Mouse (Mus musculus): ENCODE results near the gene Hras.

Hras gene

DNA sequence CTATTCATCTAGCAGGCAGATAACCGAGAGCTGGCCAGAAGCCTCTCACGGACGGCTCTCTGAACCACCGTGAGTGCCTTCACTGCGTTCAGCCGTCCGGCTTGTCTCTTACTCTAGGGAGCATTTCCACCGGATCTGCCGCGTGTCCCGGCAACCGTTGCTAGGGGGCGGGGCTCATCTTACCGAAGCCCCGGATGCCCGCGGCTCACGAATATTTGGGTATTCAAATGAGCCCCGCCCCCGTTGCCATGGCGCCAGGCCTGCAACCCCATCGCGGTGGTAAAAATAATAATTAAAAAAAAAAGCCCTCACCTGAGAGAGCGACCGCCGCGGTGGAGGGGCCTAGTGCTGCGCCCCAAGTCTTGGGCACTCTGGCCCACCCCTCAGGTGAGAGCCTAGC lies 1.0 kb upstream of the Hras start:
- H3K4me3 ChIP-seq (replicated peaks; ENCODE audit: low read length): peak overlapping the region; percentile 96
- H3K36me3 ChIP-seq (ENCODE audit: insufficient read depth, low read length): peaks cover 37% of the 10 kb centered on the region
- no peak for TF ChIP-seq POU5F1 (IDR thresholded peaks at IDR 0.05; ENCODE audit: borderline replicate concordance, low read length)
- TF ChIP-seq CTCF (conservative IDR thresholded peaks at IDR 0.05; ENCODE audit: low read length): no peak
- TF ChIP-seq NANOG (IDR thresholded peaks at IDR 0.05; ENCODE audit: borderline replicate concordance, low read length): no peak
- peaks cover 45% of the 10 kb centered on the region for H3K4me1 ChIP-seq (replicated peaks; ENCODE audit: low read depth, low read length)
- no peaks in the 10 kb centered on the region for H3K9me3 ChIP-seq (ENCODE audit: low read length)
- no peaks in the 10 kb centered on the region for H3K27me3 ChIP-seq (ENCODE audit: insufficient read depth, low read length)

DNA sequence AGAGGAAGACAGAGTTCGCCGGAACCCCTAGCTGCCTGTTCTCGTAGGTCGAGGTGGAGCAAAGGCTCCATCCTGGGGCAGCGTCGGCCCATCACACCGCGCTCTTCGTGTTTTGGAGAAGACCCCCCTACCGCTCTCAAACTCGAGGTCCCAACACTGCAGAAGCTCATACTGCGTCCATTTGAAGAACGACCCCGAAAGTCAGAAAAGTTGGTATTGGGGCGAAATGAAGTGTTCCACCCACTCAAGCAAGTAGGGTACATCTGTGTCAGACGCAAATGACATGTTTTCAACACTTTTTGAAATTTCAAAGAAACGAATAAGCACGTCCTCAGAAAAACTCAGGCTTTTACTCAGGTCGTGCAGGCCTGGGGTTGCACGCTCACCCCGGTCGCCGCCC lies 604 bp upstream of the Hras start:
- peak overlapping the region; percentile 96 for H3K4me3 ChIP-seq (replicated peaks; ENCODE audit: low read length)
- H3K36me3 ChIP-seq (ENCODE audit: insufficient read depth, low read length): peaks cover 41% of the 10 kb centered on the region
- TF ChIP-seq POU5F1 (IDR thresholded peaks at IDR 0.05; ENCODE audit: borderline replicate concordance, low read length) (no peak), NANOG (IDR thresholded peaks at IDR 0.05; ENCODE audit: borderline replicate concordance, low read length) (no peak), CTCF (conservative IDR thresholded peaks at IDR 0.05; ENCODE audit: low read length) (no peak)
- H3K27me3 ChIP-seq (ENCODE audit: insufficient read depth, low read length): no peaks in the 10 kb centered on the region
- H3K9me3 ChIP-seq (ENCODE audit: low read length): no peaks in the 10 kb centered on the region
- H3K4me1 ChIP-seq (replicated peaks; ENCODE audit: low read depth, low read length): peaks cover 45% of the 10 kb centered on the region

DNA sequence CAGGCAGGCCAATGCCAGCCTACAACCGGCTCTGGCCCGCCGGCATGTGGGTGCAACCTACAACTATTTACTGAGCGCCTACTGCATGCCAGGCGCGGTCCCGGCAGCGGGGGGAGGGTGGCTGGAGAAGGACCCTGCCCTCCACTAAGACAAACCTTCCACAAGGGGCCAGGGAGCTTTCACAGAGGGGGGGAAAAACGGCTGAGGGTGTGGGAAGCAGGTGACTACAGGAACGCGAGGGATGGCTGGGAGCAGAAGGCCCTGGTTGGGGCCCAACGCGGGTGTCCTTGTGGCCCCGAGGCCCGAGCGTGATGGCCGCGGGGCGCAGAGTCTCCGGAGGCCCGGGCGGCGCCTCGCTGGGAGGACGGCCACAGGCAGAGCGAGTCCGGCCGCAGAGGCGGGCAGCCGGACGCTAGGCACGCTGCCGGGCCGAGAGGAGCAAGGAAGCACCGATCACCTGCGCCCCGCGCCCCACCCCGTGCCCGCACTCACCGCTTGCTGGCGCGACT lies 403 bp downstream of the Hras start:
- peaks cover 45% of the 10 kb centered on the region for H3K4me1 ChIP-seq (replicated peaks; ENCODE audit: low read depth, low read length)
- H3K9me3 ChIP-seq (ENCODE audit: low read length): no peaks in the 10 kb centered on the region
- H3K36me3 ChIP-seq (ENCODE audit: insufficient read depth, low read length): peaks cover 49% of the 10 kb centered on the region
- H3K4me3 ChIP-seq (replicated peaks; ENCODE audit: low read length): peak overlapping the region; percentile 96
- TF ChIP-seq POU5F1 (IDR thresholded peaks at IDR 0.05; ENCODE audit: borderline replicate concordance, low read length) (no peak), NANOG (IDR thresholded peaks at IDR 0.05; ENCODE audit: borderline replicate concordance, low read length) (no peak), CTCF (conservative IDR thresholded peaks at IDR 0.05; ENCODE audit: low read length) (no peak)
- H3K27me3 ChIP-seq (ENCODE audit: insufficient read depth, low read length): no peaks in the 10 kb centered on the region

DNA sequence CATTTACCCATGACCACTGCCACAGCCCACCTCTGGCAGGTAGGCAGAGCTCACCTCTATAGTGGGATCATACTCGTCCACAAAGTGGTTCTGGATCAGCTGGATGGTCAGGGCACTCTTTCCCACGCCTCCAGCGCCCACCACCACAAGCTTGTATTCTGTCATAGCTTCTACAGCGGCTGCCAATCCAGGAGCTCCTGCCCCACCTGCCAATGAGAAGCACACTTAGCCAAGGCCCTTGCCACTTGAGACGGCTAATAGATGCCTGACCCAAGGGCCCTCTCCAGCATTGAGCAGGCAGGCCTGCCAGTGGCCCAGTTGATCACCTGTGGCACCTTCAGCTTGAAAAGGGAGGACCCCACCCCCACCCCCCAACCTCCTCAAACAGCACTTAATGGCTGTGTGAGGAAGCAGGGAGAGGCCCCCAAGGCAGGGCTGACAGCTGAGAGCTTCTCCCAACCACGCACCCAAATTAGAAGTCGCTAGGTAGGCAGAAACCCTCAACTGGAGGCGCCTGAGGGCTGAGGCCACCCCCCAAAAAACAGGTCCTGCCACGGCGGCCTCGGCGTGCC lies 943 bp downstream of the Hras start:
- Histone ChIP-seq H3K27me3 (ENCODE audit: insufficient read depth, low read length) (no peaks in the 10 kb centered on the region), H3K4me3 (replicated peaks; ENCODE audit: low read length) (peak overlapping the region; percentile 96), H3K9me3 (ENCODE audit: low read length) (no peaks in the 10 kb centered on the region), H3K36me3 (ENCODE audit: insufficient read depth, low read length) (peaks cover 46% of the 10 kb centered on the region), H3K4me1 (replicated peaks; ENCODE audit: low read depth, low read length) (peaks cover 45% of the 10 kb centered on the region)
- no peak for TF ChIP-seq CTCF (conservative IDR thresholded peaks at IDR 0.05; ENCODE audit: low read length)
- no peak for TF ChIP-seq POU5F1 (IDR thresholded peaks at IDR 0.05; ENCODE audit: borderline replicate concordance, low read length)
- no peak for TF ChIP-seq NANOG (IDR thresholded peaks at IDR 0.05; ENCODE audit: borderline replicate concordance, low read length)

DNA sequence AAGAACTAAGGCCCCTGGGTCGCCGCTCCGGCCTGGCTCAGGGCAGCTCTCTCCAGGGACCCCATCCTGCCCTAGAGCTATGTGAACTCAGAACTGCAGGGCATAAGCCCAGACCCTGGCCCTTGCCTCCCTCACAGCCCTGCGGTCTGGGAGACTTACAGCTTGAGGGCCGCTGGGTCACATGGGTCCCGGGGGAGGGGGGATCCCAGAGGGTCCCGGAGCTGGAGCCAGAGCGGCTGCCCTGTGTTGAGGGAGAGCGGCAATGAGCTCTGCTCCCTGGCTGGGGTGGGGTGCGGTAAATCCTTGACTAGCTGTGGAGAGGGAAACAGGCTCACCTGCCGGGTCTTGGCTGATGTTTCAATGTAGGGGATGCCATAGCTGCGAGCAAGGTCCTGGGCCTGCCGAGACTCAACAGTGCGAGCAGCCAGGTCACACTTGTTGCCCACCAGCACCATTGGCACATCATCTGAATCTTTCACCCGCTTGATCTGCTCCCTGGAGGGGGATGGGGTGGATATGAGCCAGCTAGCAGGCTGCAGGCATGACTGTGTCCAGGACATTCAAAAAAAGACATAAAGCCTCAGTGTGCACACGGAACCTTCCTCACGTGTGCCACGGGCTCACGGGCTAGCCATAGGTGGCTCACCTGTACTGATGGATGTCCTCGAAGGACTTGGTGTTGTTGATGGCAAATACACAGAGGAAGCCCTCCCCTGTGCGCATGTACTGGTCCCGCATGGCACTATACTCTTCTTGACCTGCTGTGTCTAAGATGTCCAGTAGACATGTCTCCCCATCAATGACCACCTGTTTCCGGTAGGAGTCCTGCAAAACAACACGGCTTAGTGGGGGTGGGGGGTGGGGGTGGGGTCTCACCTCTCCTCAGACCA lies 1.8 kb downstream of the Hras start:
- TF ChIP-seq NANOG (IDR thresholded peaks at IDR 0.05; ENCODE audit: borderline replicate concordance, low read length) (no peak), CTCF (conservative IDR thresholded peaks at IDR 0.05; ENCODE audit: low read length) (no peak), POU5F1 (IDR thresholded peaks at IDR 0.05; ENCODE audit: borderline replicate concordance, low read length) (no peak)
- H3K27me3 ChIP-seq (ENCODE audit: insufficient read depth, low read length): no peaks in the 10 kb centered on the region
- peaks cover 45% of the 10 kb centered on the region for H3K4me1 ChIP-seq (replicated peaks; ENCODE audit: low read depth, low read length)
- H3K36me3 ChIP-seq (ENCODE audit: insufficient read depth, low read length): peaks cover 42% of the 10 kb centered on the region
- H3K9me3 ChIP-seq (ENCODE audit: low read length): no peaks in the 10 kb centered on the region
- H3K4me3 ChIP-seq (replicated peaks; ENCODE audit: low read length): peak overlapping the region; percentile 96

DNA sequence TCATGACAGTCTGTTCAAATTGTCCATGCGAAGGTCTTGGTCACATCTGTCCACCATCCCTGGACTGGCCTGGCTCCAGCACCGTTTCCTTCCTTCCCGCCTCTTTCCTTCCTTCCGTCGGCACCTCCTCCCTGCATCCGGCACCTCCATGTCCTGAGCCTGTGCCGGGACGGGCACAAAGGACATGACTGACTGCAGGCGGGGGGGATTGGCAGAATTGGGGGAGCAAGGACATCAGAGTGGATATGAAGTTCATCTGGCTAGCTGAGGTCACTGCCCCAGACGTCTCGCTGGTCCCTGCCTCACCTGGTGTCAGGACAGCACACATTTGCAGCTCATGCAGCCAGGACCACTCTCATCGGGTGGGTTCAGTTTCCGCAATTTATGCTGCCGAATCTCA lies 2.8 kb downstream of the Hras start:
- Histone ChIP-seq H3K27me3 (ENCODE audit: insufficient read depth, low read length) (no peaks in the 10 kb centered on the region), H3K36me3 (ENCODE audit: insufficient read depth, low read length) (peaks cover 42% of the 10 kb centered on the region), H3K4me3 (replicated peaks; ENCODE audit: low read length) (peak overlapping the region; percentile 96; the same call in 1 of the 2 replicates), H3K4me1 (replicated peaks; ENCODE audit: low read depth, low read length) (peaks cover 42% of the 10 kb centered on the region), H3K9me3 (ENCODE audit: low read length) (no peaks in the 10 kb centered on the region)
- TF ChIP-seq CTCF (conservative IDR thresholded peaks at IDR 0.05; ENCODE audit: low read length) (no peak), NANOG (IDR thresholded peaks at IDR 0.05; ENCODE audit: borderline replicate concordance, low read length) (no peak), POU5F1 (IDR thresholded peaks at IDR 0.05; ENCODE audit: borderline replicate concordance, low read length) (no peak)

DNA sequence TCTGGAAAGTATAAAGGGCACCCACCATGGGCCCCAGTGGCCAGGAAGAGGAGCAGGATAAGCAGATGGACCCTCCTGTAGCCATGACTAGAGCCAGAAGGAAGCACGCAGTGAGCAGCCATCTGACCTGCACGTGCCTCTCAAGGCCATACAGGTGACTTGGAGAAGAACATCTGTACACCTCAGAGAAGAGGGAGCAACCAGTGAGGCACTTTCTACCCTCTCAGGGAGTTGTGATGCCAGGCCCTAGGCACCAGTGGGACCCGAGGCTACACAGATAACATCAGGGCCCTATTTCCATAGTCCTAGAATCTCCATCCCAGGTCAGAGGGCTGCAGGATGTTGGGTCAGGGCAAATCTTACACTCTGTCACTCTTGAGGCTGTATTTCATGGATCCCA lies 3.6 kb downstream of the Hras start:
- TF ChIP-seq NANOG (IDR thresholded peaks at IDR 0.05; ENCODE audit: borderline replicate concordance, low read length) (no peak), POU5F1 (IDR thresholded peaks at IDR 0.05; ENCODE audit: borderline replicate concordance, low read length) (no peak), CTCF (conservative IDR thresholded peaks at IDR 0.05; ENCODE audit: low read length) (no peak)
- Histone ChIP-seq H3K36me3 (ENCODE audit: insufficient read depth, low read length) (peaks cover 42% of the 10 kb centered on the region), H3K9me3 (ENCODE audit: low read length) (no peaks in the 10 kb centered on the region), H3K4me1 (replicated peaks; ENCODE audit: low read depth, low read length) (peaks cover 35% of the 10 kb centered on the region), H3K27me3 (ENCODE audit: insufficient read depth, low read length) (no peaks in the 10 kb centered on the region), H3K4me3 (replicated peaks; ENCODE audit: low read length) (no peak overlapping the region)

DNA sequence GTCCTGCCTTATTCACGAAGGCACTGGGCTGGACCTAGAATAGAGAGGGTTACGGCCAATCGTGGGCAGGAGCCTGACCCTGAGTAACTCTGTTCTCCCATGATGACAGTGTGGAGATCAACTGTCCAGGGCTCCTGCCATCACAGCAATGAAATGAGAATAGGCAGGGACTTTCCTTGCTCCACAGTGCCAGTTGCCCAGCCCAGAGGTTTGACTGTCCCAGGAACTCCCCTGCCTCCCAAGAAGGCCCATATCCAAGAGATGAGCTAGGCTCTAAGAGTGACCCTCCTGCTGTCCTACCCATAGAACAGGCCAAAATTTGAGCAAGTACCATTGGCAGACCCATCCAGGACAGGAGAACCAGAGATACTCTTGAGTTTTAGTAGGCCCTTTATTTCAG lies 5.1 kb downstream of the Hras start:
- no peak for TF ChIP-seq NANOG (IDR thresholded peaks at IDR 0.05; ENCODE audit: borderline replicate concordance, low read length)
- no peak for TF ChIP-seq POU5F1 (IDR thresholded peaks at IDR 0.05; ENCODE audit: borderline replicate concordance, low read length)
- TF ChIP-seq CTCF (conservative IDR thresholded peaks at IDR 0.05; ENCODE audit: low read length): no peak
- peaks cover 26% of the 10 kb centered on the region for H3K4me1 ChIP-seq (replicated peaks; ENCODE audit: low read depth, low read length)
- H3K9me3 ChIP-seq (ENCODE audit: low read length): no peaks in the 10 kb centered on the region
- no peak overlapping the region for H3K4me3 ChIP-seq (replicated peaks; ENCODE audit: low read length)
- peaks cover 42% of the 10 kb centered on the region for H3K36me3 ChIP-seq (ENCODE audit: insufficient read depth, low read length)
- H3K27me3 ChIP-seq (ENCODE audit: insufficient read depth, low read length): no peaks in the 10 kb centered on the region

All from E14TG2a.4 (cell line).